Mouse (Mus musculus) liver, postnatal 0 days (tissue): ENCODE data around the gene Pde7b.

Source experiments
- CTCF ChIP-seq: sonication (generic); IDR thresholded peaks from 2 replicates; pipeline ENCODE4 v1.5.1; 2016; ENCODE audit warnings: antibody characterized with exemption, low read depth
- EP300 ChIP-seq: IDR thresholded peaks from 2 replicates; pipeline ENCODE4 v1.6.1; 2016; ENCODE audit warnings: antibody characterized with exemption, low read depth, mild to moderate bottlenecking

DNA sequence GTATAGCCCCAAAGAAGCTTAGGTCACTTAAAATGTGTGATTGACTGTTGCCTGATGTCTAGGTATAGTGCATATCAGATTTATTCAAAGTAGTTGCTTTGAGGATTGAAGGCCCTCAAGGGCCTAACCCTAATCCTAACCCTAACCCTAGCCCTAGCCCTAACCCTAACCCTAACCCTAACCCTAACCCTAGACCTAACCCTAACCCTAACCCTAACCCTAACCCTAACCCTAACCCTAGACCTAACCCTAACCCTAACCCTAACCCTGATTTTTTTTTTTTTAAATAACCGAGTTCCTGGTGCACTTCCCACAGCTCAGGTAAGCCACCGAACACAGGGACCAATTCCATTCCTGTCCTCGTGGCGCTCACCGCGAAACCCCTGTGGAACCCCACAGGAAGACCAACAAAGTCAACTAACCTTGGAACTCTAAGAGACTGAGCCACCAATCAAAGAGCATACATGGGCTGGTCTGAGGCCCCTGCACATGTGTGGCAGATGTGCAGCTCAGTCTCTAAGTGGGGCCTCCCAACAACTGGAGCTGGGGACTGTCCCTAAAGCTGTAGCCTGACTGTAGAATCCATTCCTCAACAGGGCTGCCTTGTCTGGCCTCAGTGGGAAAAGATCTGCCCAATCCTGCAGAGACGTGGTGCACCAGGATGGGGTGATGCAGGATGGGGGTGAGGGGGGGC lies 265.1 kb downstream of the Pde7b start:
- no peak for TF ChIP-seq CTCF
- no peak for TF ChIP-seq EP300
